ENCODE assay signal across 9 mouse cellular contexts in the genomic region with DNA sequence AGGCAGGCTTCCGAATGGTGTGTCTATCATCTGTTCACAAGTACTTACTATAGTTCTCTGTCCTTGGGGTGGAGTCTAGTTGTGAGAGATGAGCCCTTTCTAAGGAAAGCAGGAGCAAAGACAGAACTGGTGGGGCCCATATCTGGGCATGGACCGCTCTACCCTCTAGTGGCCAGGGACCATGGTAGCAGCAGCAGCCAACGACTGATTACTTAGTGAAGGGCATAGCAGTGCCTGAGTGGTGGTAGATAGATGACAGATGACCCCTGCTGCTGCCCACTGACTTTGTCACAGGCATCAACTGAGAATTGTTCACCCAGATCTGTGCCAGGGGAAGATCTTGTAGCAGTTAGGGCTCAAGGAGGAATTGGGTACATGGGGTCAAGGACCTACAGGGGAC. TPM values are rescaled to one million over a fixed set of nuclear protein-coding genes. Genes with fewer than 3 reads are reported as not detected.
DNase-seq lines count a peak whose midpoint lies in the region; ATAC-seq and TF ChIP-seq lines count a peak whose summit lies in the region.
"Had no signal": no experiment of that assay in that cellular context is flagged by ENCODE, and none has a peak within 500 bp of the region (broad histone marks: within the 10 kb centered on the region; RNA-seq: fewer than 3 reads in every experiment).

No protein-coding gene starts in this region.

- no peak overlapping the region for H3K9ac ChIP-seq in CH12.LX (ENCODE audit: insufficient read depth, low read depth)

- no peaks in the 10 kb centered on the region for H3K9me3 ChIP-seq in CH12.LX (replicated peaks; ENCODE audit: low read length)
- H3K9me3 ChIP-seq in forebrain, embryonic 10.5 days, result no peaks in the 10 kb centered on the region

- no peak for DNase-seq in cerebellum, adult 2 months
- DNase-seq in layer of hippocampus, postnatal 10 days (ENCODE audit: low spot score in 2 of 2), result peak; percentile 58 to 62
- no peak for DNase-seq in layer of hippocampus, adult 11-12 months (ENCODE audit: low spot score)
- DNase-seq in CH12.LX (ENCODE audit: extremely low read depth), result peak; percentile 53
- peak; percentile 48 for DNase-seq in embryo, embryonic 9.5 days (ENCODE audit: extremely low spot score)
- peak; percentile 59 for DNase-seq in thymus, postnatal 14 days
- DNase-seq in forebrain, embryonic 10.5 days (ENCODE audit: extremely low spot score, low spot score), result no peak

- in situ Hi-C loops in CH12.LX (cut with MboI; ENCODE audit: low pct_ligation_motif_present, low pct_unique_long_range_greater_than_20kb, low sequenced_read_pairs), result no loop called here

- H3K4me3 ChIP-seq in cerebellum, adult 2 months (replicated peaks; ENCODE audit: insufficient read depth, low read depth, low read length), result no peak overlapping the region
- H3K4me3 ChIP-seq in CH12.LX (replicated peaks in 1 of 3; ENCODE audit: low read depth in 2 of 3, low read length in 2 of 3, poor library complexity in 1 of 3), result no peak overlapping the region
- H3K4me3 ChIP-seq in forebrain, embryonic 10.5 days, result no peak overlapping the region

- dilution Hi-C loops in CH12.LX (cut with MboI; ENCODE audit: extremely low pct_ligation_motif_present, extremely low pct_unique_long_range_greater_than_20kb, low sequenced_read_pairs), result no loop called here

- peaks cover 2 to 12% of the 10 kb centered on the region in 2 experiments for H3K36me3 ChIP-seq in CH12.LX (replicated peaks in 1 of 2; ENCODE audit: control insufficient read depth in 1 of 2, insufficient read depth in 1 of 2, low read length in 1 of 2)
- no peaks in the 10 kb centered on the region for H3K36me3 ChIP-seq in forebrain, embryonic 10.5 days (replicated peaks)

- no peak overlapping the region for H3K27ac ChIP-seq in cerebellum, adult 2 months (ENCODE audit: insufficient read depth, low read length)
- no peak overlapping the region for H3K27ac ChIP-seq in CH12.LX (ENCODE audit: insufficient read depth, low read depth)
- H3K27ac ChIP-seq in forebrain, embryonic 10.5 days, result no peak overlapping the region

- no peak for TF ChIP-seq POLR2A in cerebellum, adult 2 months (IDR thresholded peaks at IDR 0.05; ENCODE audit: borderline replicate concordance, insufficient read depth, low read length)
- TF ChIP-seq POLR2A in CH12.LX (IDR thresholded peaks at IDR 0.05; ENCODE audit: low read depth, low read length), result no peak

- no peaks in the 10 kb centered on the region for H3K4me1 ChIP-seq in cerebellum, adult 2 months (ENCODE audit: control insufficient read depth, insufficient read depth, low read length)
- H3K4me1 ChIP-seq in CH12.LX (ENCODE audit: control insufficient read depth in 1 of 2, insufficient read depth in 2 of 2), result peaks cover 0 to 23% of the 10 kb centered on the region in 2 experiments; a peak in 2 of 4 replicates
- H3K4me1 ChIP-seq in forebrain, embryonic 10.5 days, result peaks cover 33% of the 10 kb centered on the region

- H3K4me2 ChIP-seq in CH12.LX (ENCODE audit: insufficient read depth, low read depth, poor library complexity, severe bottlenecking), result no peak overlapping the region

- no peak for TF ChIP-seq EP300 in CH12.LX (IDR thresholded peaks at IDR 0.05; ENCODE audit: low read length)

- WGBS in cerebellum, adult 2 months, result 54% methylated on average over 3 of the region's 3 CpGs
- WGBS in forebrain, embryonic 10.5 days, result 36% methylated on average over 3 of the region's 3 CpGs

- TF ChIP-seq RAD21 in CH12.LX (IDR thresholded peaks at IDR 0.05; ENCODE audit: low read depth, low read length), result peak; percentile 71

- no peaks in the 10 kb centered on the region for H3K79me2 ChIP-seq in CH12.LX (replicated peaks; ENCODE audit: control insufficient read depth, extremely low read depth, insufficient read depth, poor library complexity, severe bottlenecking)

- H3K27me3 ChIP-seq in cerebellum, adult 2 months (ENCODE audit: control insufficient read depth, insufficient read depth, low read length), result no peaks in the 10 kb centered on the region
- no peaks in the 10 kb centered on the region for H3K27me3 ChIP-seq in CH12.LX (replicated peaks)
- peaks cover 38% of the 10 kb centered on the region for H3K27me3 ChIP-seq in forebrain, embryonic 10.5 days (ENCODE audit: poor library complexity, severe bottlenecking)

- no peak for ATAC-seq in cerebellum, adult (ENCODE audit: insufficient number of reproducible peaks, low FRiP score, low TSS enrichment)

- TF ChIP-seq CTCF in cerebellum, adult 2 months (IDR thresholded peaks at IDR 0.05; ENCODE audit: borderline replicate concordance, insufficient read depth, low read depth, low read length), result peak; percentile 59
- peak; percentile 67 to 82 for TF ChIP-seq CTCF in CH12.LX (conservative IDR thresholded peaks at IDR 0.05 in 1 of 2, IDR thresholded peaks at IDR 0.05 in 1 of 2; ENCODE audit: low read depth in 2 of 2, low read length in 2 of 2)

TF ChIP-seq in CH12.LX, 34 proteins besides CTCF, POLR2A, EP300 and RAD21:
- TF ChIP-seq MEF2A (IDR thresholded peaks at IDR 0.05; ENCODE audit: borderline replicate concordance, low read depth, low read length) (no peak), SMC3 (IDR thresholded peaks at IDR 0.05; ENCODE audit: low read depth, low read length) (peak; percentile 73)

RNA-seq across cellular contexts. Expression of gene Fam181a, which starts 12.0 kb away (rescaled TPM):
- 2.7 and 4.1 TPM in 2 replicates for polyA plus RNA-seq in cerebellum, adult 2 months (2012; rRNA removed)
- total RNA-seq in layer of hippocampus, postnatal 10 days (2021), result 1 to 10 TPM; 3.4 to 4.1 TPM
- total RNA-seq in CH12.LX (2012; rRNA removed) (not detected in 2 replicates), CH12.LX (2014; rRNA removed) (not detected in 2 replicates)
- not detected in 2 replicates for polyA plus RNA-seq in CH12.LX (2012; ENCODE audit: insufficient read length, low read depth)
- polyA plus RNA-seq in forebrain, embryonic 10.5 days (2016; fragmentation: Nextera tagmentation; extraction: Ambion mirVana), result 24.0 and 27.7 TPM in 2 replicates
- polyA plus RNA-seq: limb, embryonic 11.5 days had no signal

RNA-seq across cellular contexts. Expression of gene Asb2, which starts 33.0 kb away (rescaled TPM):
- 2.1 and 2.7 TPM in 2 replicates for polyA plus RNA-seq in cerebellum, adult 2 months (2012; rRNA removed)
- total RNA-seq in layer of hippocampus, postnatal 10 days (2021), result 1 to 10 TPM; 1.8 to 2.6 TPM
- total RNA-seq in CH12.LX (2012; rRNA removed) (4.1 and 5.5 TPM in 2 replicates), CH12.LX (2014; rRNA removed) (5.3 and 6.2 TPM in 2 replicates)
- 2.7 and 3.0 TPM in 2 replicates for polyA plus RNA-seq in CH12.LX (2012; ENCODE audit: insufficient read length, low read depth)
- polyA plus RNA-seq in forebrain, embryonic 10.5 days (2016; fragmentation: Nextera tagmentation; extraction: Ambion mirVana), result 0.43 and 0.57 TPM in 2 replicates

Comparison
In these comparisons a context has a peak if more than half of its experiments do, and no peak if none do; other contexts are left out.
1. DNase-seq: peak in layer of hippocampus, postnatal 10 days (2 of 2), CH12.LX (single experiment), embryo, embryonic 9.5 days (single experiment) and thymus, postnatal 14 days (single experiment); none in cerebellum, adult 2 months (0 of 2), layer of hippocampus, adult 11-12 months (single experiment) and forebrain, embryonic 10.5 days (single experiment).